Mouse (Mus musculus) Muller cell, postnatal 12 days (primary cell): ENCODE measurements around the gene Col25a1.
A peak's percentile ranks its signal among the peaks of the same experiment; 100 is the strongest.

Experiments used
- DNase-seq: peaks from one replicate; pipeline ENCODE4 v3.0.0-alpha.2; 2015; ENCODE audit errors: inconsistent ontology term

The Col25a1 gene

GRCm38 (mm10) chr3:130574652-130575051 lies 443.4 kb downstream of the Col25a1 start:
- DNase-seq, result peak; percentile 46

GRCm38 (mm10) chr3:130576683-130577082 lies 445.4 kb downstream of the Col25a1 start:
- DNase-seq, result no peak

- no peak for DNase-seq
Measured at GRCm38 (mm10) chr3:130579501-130579900, 448.2 kb downstream of the Col25a1 start.

GRCm38 (mm10) chr3:130581577-130581976 lies 450.3 kb downstream of the Col25a1 start:
- DNase-seq, result no peak

GRCm38 (mm10) chr3:130582903-130583664 lies 451.8 kb downstream of the Col25a1 start:
- DNase-seq, result no peak

GRCm38 (mm10) chr3:130584007-130584406 lies 452.7 kb downstream of the Col25a1 start:
- no peak for DNase-seq

- no peak for DNase-seq
Measured at GRCm38 (mm10) chr3:130595050-130595449, 463.7 kb downstream of the Col25a1 start.

GRCm38 (mm10) chr3:130601491-130601890 lies 470.2 kb downstream of the Col25a1 start:
- no peak for DNase-seq

GRCm38 (mm10) chr3:130607924-130608323 lies 476.6 kb downstream of the Col25a1 start:
- DNase-seq, result peak; percentile 30

GRCm38 (mm10) chr3:130614444-130614843 lies 483.1 kb downstream of the Col25a1 start:
- no peak for DNase-seq

GRCm38 (mm10) chr3:130615625-130616024 lies 484.3 kb downstream of the Col25a1 start:
- peak; percentile 30 for DNase-seq

GRCm38 (mm10) chr3:130617439-130617898 lies 486.2 kb downstream of the Col25a1 start, which contains the start of gene Etnppl:
Gene Etnppl (plus strand): TSS chr3:130617448.
- DNase-seq, result no peak

- DNase-seq, result peak; percentile 51
Measured at GRCm38 (mm10) chr3:130620517-130621146, 489.3 kb downstream of the Col25a1 start.

GRCm38 (mm10) chr3:130628358-130628757 lies 497.1 kb downstream of the Col25a1 start:
- no peak for DNase-seq

- DNase-seq, result peak; percentile 50
Measured at GRCm38 (mm10) chr3:130633859-130634258, 502.6 kb downstream of the Col25a1 start.

- DNase-seq, result no peak
Measured at GRCm38 (mm10) chr3:130646110-130646810, 515.0 kb downstream of the Col25a1 start.
